Mouse (Mus musculus) G1E (cell line): ENCODE measurements around the gene Cdk1.

Source experiments
- CTCF ChIP-seq: IDR thresholded peaks from 2 replicates; pipeline ENCODE4 v1.5.1; 2012; ENCODE audit warnings: low read depth, low read length, inconsistent platforms, mixed read lengths
- GATA1 ChIP-seq: IDR thresholded peaks from 2 replicates; pipeline ENCODE4 v1.6.1; 2012; ENCODE audit warnings: borderline replicate concordance, low read length, inconsistent platforms, mixed read lengths
- POLR2AphosphoS5 ChIP-seq: IDR thresholded peaks from 2 replicates; pipeline ENCODE4 v1.6.1; 2012; ENCODE audit warnings: low read depth, low read length, inconsistent platforms; ENCODE audit not compliant: insufficient replicate concordance

GRCm38 (mm10) chr10:69286939-69287338 lies 65.8 kb downstream of the Cdk1 start:
- no peak for TF ChIP-seq CTCF
- no peak for TF ChIP-seq GATA1
- no peak for TF ChIP-seq POLR2AphosphoS5
